Mouse (Mus musculus) testis, adult 2 months (tissue): ENCODE data around the gene Plekha7.

Experiments
- CTCF ChIP-seq: fragments of 200-500 bp; IDR thresholded peaks from 2 replicates; pipeline ENCODE4 v1.5.1; 2012; ENCODE audit warnings: low read depth, mild to moderate bottlenecking, inconsistent platforms, low read length, moderate library complexity; ENCODE audit not compliant: control insufficient read depth, insufficient read depth, insufficient replicate concordance
- POLR2A ChIP-seq: fragments of 200-500 bp; IDR thresholded peaks from 2 replicates; pipeline ENCODE4 v1.6.1; 2012; ENCODE audit warnings: low read depth, mild to moderate bottlenecking, inconsistent platforms, low read length, moderate library complexity; ENCODE audit not compliant: control insufficient read depth

DNA sequence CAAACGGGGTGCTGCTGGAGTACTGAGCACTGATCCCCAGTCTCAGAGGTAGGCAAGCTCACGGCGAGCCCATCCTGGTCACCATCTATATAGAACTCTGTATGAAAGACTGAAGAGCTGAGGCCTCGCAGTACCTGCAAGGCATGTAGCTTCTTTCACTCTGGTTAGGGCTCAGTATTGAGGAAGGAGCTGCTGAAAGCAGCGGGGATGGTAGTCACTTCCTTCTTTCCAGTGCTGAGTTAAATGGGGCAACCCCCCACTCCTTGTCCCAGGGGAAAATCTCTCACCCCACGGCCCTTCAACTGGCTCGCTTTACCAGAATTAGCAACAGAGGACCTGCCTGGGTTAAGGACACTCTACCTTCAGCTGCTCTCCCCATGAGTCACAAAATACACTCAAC lies 140.0 kb downstream of the Plekha7 start:
- TF ChIP-seq CTCF (no peak), POLR2A (no peak)
